Mouse (Mus musculus): ENCODE data around the gene St6gal2.

DNA sequence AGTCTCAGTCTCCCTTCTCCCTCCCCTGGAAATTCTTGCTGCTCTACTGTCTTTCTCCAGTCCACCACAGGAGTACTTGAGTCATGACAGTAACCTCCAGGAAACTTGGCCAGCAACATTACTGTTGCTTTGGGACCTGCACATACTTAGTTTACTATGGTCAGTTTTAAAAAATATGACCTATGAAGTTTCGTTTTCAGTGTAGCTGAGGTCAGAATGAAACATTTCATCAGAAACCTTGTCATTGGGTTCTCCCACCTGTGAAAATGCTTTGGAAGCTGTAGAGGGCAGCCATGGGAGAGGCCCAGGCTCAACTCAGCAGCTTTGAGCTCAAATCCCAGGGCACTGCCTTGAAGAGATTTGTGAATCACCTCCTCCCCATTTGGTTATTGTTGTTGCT lies 15.0 kb downstream of the St6gal2 start:
- no peak for TF ChIP-seq GATA1 (IDR thresholded peaks at IDR 0.05; ENCODE audit: borderline replicate concordance, low read length)
- TF ChIP-seq FLI1 (IDR thresholded peaks at IDR 0.05; ENCODE audit: low read length) = no peak

Data from megakaryocyte, embryonic 14.5 days (primary cell).